Mouse (Mus musculus): ENCODE results near the gene B3gnt2. TPM values are rescaled to one million over a fixed set of nuclear protein-coding genes. Genes with fewer than 3 reads are reported as not detected.
"Not testable (repeated sequence)": the region's sequence is repeated elsewhere in the genome, so short reads cannot be mapped to it uniquely, and the experiment has no call there.

The B3gnt2 gene
- total RNA-seq, 2 experiments from 2014 or later: 2.1 to 2.4 TPM

- DNase-seq: no peak
Measured at GRCm38 (mm10) chr11:22766238-22766637, 94.5 kb downstream of the B3gnt2 start.

GRCm38 (mm10) chr11:22765425-22765824 lies 95.3 kb downstream of the B3gnt2 start:
- DNase-seq: no peak

GRCm38 (mm10) chr11:22763556-22764295 lies 97.0 kb downstream of the B3gnt2 start:
- no peak for DNase-seq

- DNase-seq: no peak
Measured at GRCm38 (mm10) chr11:22763055-22763454, 97.7 kb downstream of the B3gnt2 start.

- no peak for DNase-seq
Measured at GRCm38 (mm10) chr11:22762236-22762927, 98.4 kb downstream of the B3gnt2 start.

GRCm38 (mm10) chr11:22759783-22760182 lies 101.0 kb downstream of the B3gnt2 start:
- DNase-seq: no peak

- DNase-seq: no peak
Measured at GRCm38 (mm10) chr11:22756168-22756980, 104.4 kb downstream of the B3gnt2 start.

- no peak for DNase-seq
Measured at GRCm38 (mm10) chr11:22755180-22755579, 105.6 kb downstream of the B3gnt2 start.

- no peak for DNase-seq
Measured at GRCm38 (mm10) chr11:22752596-22752995, 108.2 kb downstream of the B3gnt2 start.

GRCm38 (mm10) chr11:22751592-22751991 lies 109.2 kb downstream of the B3gnt2 start:
- DNase-seq: no peak

GRCm38 (mm10) chr11:22747406-22747805 lies 113.4 kb downstream of the B3gnt2 start:
- no peak for DNase-seq

- no peak for DNase-seq
Measured at GRCm38 (mm10) chr11:22745356-22745755, 115.4 kb downstream of the B3gnt2 start.

GRCm38 (mm10) chr11:22743561-22744269 lies 117.0 kb downstream of the B3gnt2 start:
- peak; percentile 54 for DNase-seq

GRCm38 (mm10) chr11:22741998-22742626 lies 118.6 kb downstream of the B3gnt2 start:
- DNase-seq: no peak

GRCm38 (mm10) chr11:22741436-22741835 lies 119.3 kb downstream of the B3gnt2 start:
- DNase-seq: no peak

- no peak for DNase-seq
Measured at GRCm38 (mm10) chr11:22739497-22740288, 121.1 kb downstream of the B3gnt2 start.

GRCm38 (mm10) chr11:22736521-22737225 lies 124.1 kb downstream of the B3gnt2 start:
- DNase-seq: no peak

GRCm38 (mm10) chr11:22735128-22735527 lies 125.6 kb downstream of the B3gnt2 start:
- DNase-seq: not testable (repeated sequence)

GRCm38 (mm10) chr11:22733936-22734335 lies 126.8 kb downstream of the B3gnt2 start:
- DNase-seq: no peak

- no peak for DNase-seq
Measured at GRCm38 (mm10) chr11:22732907-22733306, 127.9 kb downstream of the B3gnt2 start.
